Mouse (Mus musculus) erythroblast, embryonic 14.5 days (primary cell): ENCODE results near the gene Hnrnpl. TPM values are rescaled to one million over a fixed set of nuclear protein-coding genes. Genes with fewer than 3 reads are reported as not detected.

Source experiments
- H3K27me3 ChIP-seq: 2 replicates; pipeline ENCODE4 v1.6.1; 2012; ENCODE audit warnings: inconsistent platforms; ENCODE audit not compliant: control insufficient read depth
- H3K36me3 ChIP-seq: 2 replicates; pipeline ENCODE4 v1.6.1; 2012; ENCODE audit warnings: mild to moderate bottlenecking, inconsistent platforms; ENCODE audit not compliant: control insufficient read depth
- H3K4me1 ChIP-seq: 2 replicates; pipeline ENCODE4 v1.6.1; 2012; ENCODE audit warnings: inconsistent platforms; ENCODE audit not compliant: control insufficient read depth
- H3K4me3 ChIP-seq: replicated peaks from 2 replicates; pipeline ENCODE3; 2012; ENCODE audit warnings: moderate library complexity, mild to moderate bottlenecking, inconsistent platforms
- H3K9me3 ChIP-seq: 2 replicates; pipeline ENCODE4 v1.6.1; 2012; ENCODE audit warnings: low read length, inconsistent platforms, mixed read lengths; ENCODE audit not compliant: control insufficient read depth
- GATA1 ChIP-seq: IDR thresholded peaks from 2 replicates; pipeline ENCODE4 v1.6.1; 2012; ENCODE audit warnings: low read length, inconsistent platforms, mixed read lengths
- TAL1 ChIP-seq: IDR thresholded peaks from 3 replicates; pipeline ENCODE4 v1.6.1; 2012; ENCODE audit warnings: low read length, inconsistent platforms, mixed read lengths
- polyA plus RNA-seq: library from polyadenylated mRNA; stranded (reverse); fragments of >175 nt; gene quantifications from 2 replicates; pipeline ENCODE4 v1.2.3, GENCODE M21; 2012

Hnrnpl gene
- polyA plus RNA-seq, 1 experiment = 24.2 TPM

- peak overlapping the region; percentile 58 for H3K4me3 ChIP-seq
- peaks cover 7% of the 10 kb centered on the region for H3K36me3 ChIP-seq
- TF ChIP-seq TAL1 = no peak
- no peak for TF ChIP-seq GATA1
- peaks cover 8% of the 10 kb centered on the region for H3K27me3 ChIP-seq
- peaks cover 28% of the 10 kb centered on the region for H3K4me1 ChIP-seq
- no peaks in the 10 kb centered on the region for H3K9me3 ChIP-seq
Measured at GRCm38 (mm10) chr7:28796562-28796975, 11.8 kb upstream of the Hnrnpl start.

GRCm38 (mm10) chr7:28799994-28800393 lies 8.3 kb upstream of the Hnrnpl start:
- peaks cover 46% of the 10 kb centered on the region for H3K4me1 ChIP-seq
- no peaks in the 10 kb centered on the region for H3K9me3 ChIP-seq
- TF ChIP-seq TAL1 = no peak
- TF ChIP-seq GATA1 = no peak
- H3K27me3 ChIP-seq = peaks cover 5% of the 10 kb centered on the region; the same call in 1 of the 2 replicates
- no peak overlapping the region for H3K4me3 ChIP-seq
- H3K36me3 ChIP-seq = peaks cover 7% of the 10 kb centered on the region

GRCm38 (mm10) chr7:28801451-28801850 lies 6.9 kb upstream of the Hnrnpl start:
- Histone ChIP-seq H3K4me1 (peaks cover 34% of the 10 kb centered on the region), H3K4me3 (no peak overlapping the region), H3K36me3 (peaks cover 7% of the 10 kb centered on the region), H3K9me3 (no peaks in the 10 kb centered on the region), H3K27me3 (no peaks in the 10 kb centered on the region)
- TF ChIP-seq TAL1 = no peak
- TF ChIP-seq GATA1 = no peak

- no peak for TF ChIP-seq TAL1
- no peak for TF ChIP-seq GATA1
- H3K9me3 ChIP-seq = no peaks in the 10 kb centered on the region
- H3K27me3 ChIP-seq = no peaks in the 10 kb centered on the region
- peaks cover 32% of the 10 kb centered on the region for H3K4me1 ChIP-seq
- H3K36me3 ChIP-seq = peaks cover 7% of the 10 kb centered on the region
- H3K4me3 ChIP-seq = no peak overlapping the region
Measured at GRCm38 (mm10) chr7:28801901-28802670, 6.3 kb upstream of the Hnrnpl start.

GRCm38 (mm10) chr7:28802846-28803588 lies 5.3 kb upstream of the Hnrnpl start:
- H3K4me1 ChIP-seq = peaks cover 32% of the 10 kb centered on the region
- peaks cover 2% of the 10 kb centered on the region; the same call in 1 of the 2 replicates for H3K36me3 ChIP-seq
- no peaks in the 10 kb centered on the region for H3K9me3 ChIP-seq
- no peak for TF ChIP-seq TAL1
- TF ChIP-seq GATA1 = no peak
- no peak overlapping the region for H3K4me3 ChIP-seq
- H3K27me3 ChIP-seq = no peaks in the 10 kb centered on the region

- no peak for TF ChIP-seq GATA1
- TF ChIP-seq TAL1 = no peak
Measured at GRCm38 (mm10) chr7:28803756-28804155, 4.6 kb upstream of the Hnrnpl start.

GRCm38 (mm10) chr7:28806869-28807268 lies 1.5 kb upstream of the Hnrnpl start:
- peaks cover 2% of the 10 kb centered on the region for H3K36me3 ChIP-seq
- no peaks in the 10 kb centered on the region for H3K9me3 ChIP-seq
- peaks cover 53% of the 10 kb centered on the region for H3K4me1 ChIP-seq
- no peak overlapping the region for H3K4me3 ChIP-seq
- no peaks in the 10 kb centered on the region for H3K27me3 ChIP-seq
- no peak for TF ChIP-seq TAL1
- no peak for TF ChIP-seq GATA1

More at GRCm38 (mm10) chr7:28803756-28804155, 4.6 kb upstream of the Hnrnpl start:
- Histone ChIP-seq H3K4me3 (no peak overlapping the region), H3K27me3 (no peaks in the 10 kb centered on the region), H3K4me1 (peaks cover 38% of the 10 kb centered on the region), H3K9me3 (no peaks in the 10 kb centered on the region), H3K36me3 (peaks cover 2% of the 10 kb centered on the region; the same call in 1 of the 2 replicates)

- H3K9me3 ChIP-seq = no peaks in the 10 kb centered on the region
- peak overlapping the region; percentile 93 for H3K4me3 ChIP-seq
- no peaks in the 10 kb centered on the region for H3K27me3 ChIP-seq
- TF ChIP-seq GATA1 (no peak), TAL1 (no peak)
- peaks cover 11% of the 10 kb centered on the region for H3K36me3 ChIP-seq
- H3K4me1 ChIP-seq = peaks cover 55% of the 10 kb centered on the region
Measured at GRCm38 (mm10) chr7:28807641-28808220, 610 bp upstream of the Hnrnpl start.

- Histone ChIP-seq H3K4me1 (peaks cover 55% of the 10 kb centered on the region), H3K9me3 (no peaks in the 10 kb centered on the region), H3K36me3 (peaks cover 23% of the 10 kb centered on the region), H3K27me3 (no peaks in the 10 kb centered on the region), H3K4me3 (peak overlapping the region; percentile 93)
- TF ChIP-seq GATA1 (no peak), TAL1 (no peak)
Measured at GRCm38 (mm10) chr7:28808957-28809393, 634 bp downstream of the Hnrnpl start.
